Mouse (Mus musculus) neural tube, embryonic 13.5 days (tissue): ENCODE data around the gene Cd247. TPM values are rescaled to one million over a fixed set of nuclear protein-coding genes. Genes with fewer than 3 reads are reported as not detected.
"Not testable (repeated sequence)": the region's sequence is repeated elsewhere in the genome, so short reads cannot be mapped to it uniquely, and the experiment has no call there.

Experiments used
- ATAC-seq: fragments of 200-750 bp; cut with Nextera tagmentation; 2 replicates; pipeline ENCODE4 v1.8.0; 2017; ENCODE audit warnings: low read depth, mild to moderate bottlenecking, moderate TSS enrichment, moderate library complexity
- H3K27ac ChIP-seq: fragments of 300-500 bp; sonication (generic); replicated peaks from 2 replicates; pipeline ENCODE4 v1.5.1; 2015; ENCODE audit warnings: moderate library complexity, mild to moderate bottlenecking, inconsistent platforms
- H3K27me3 ChIP-seq: fragments of 300-500 bp; sonication (generic); 2 replicates; pipeline ENCODE4 v1.6.1; 2015; ENCODE audit warnings: mild to moderate bottlenecking, inconsistent platforms
- H3K36me3 ChIP-seq: fragments of 300-500 bp; sonication (generic); 2 replicates; pipeline ENCODE4 v1.6.1; 2015; ENCODE audit warnings: mild to moderate bottlenecking, inconsistent platforms
- H3K4me1 ChIP-seq: fragments of 300-500 bp; sonication (generic); replicated peaks from 2 replicates; pipeline ENCODE4 v1.6.1; 2015; ENCODE audit warnings: inconsistent platforms
- H3K4me2 ChIP-seq: fragments of 300-500 bp; sonication (generic); 2 replicates; pipeline ENCODE4 v1.6.1; 2015; ENCODE audit warnings: inconsistent platforms, mild to moderate bottlenecking, moderate library complexity
- H3K4me3 ChIP-seq: fragments of 300-500 bp; sonication (generic); 2 replicates; pipeline ENCODE4 v1.5.1; 2015; ENCODE audit warnings: mild to moderate bottlenecking, inconsistent platforms
- H3K9ac ChIP-seq: fragments of 300-500 bp; sonication (generic); 2 replicates; pipeline ENCODE4 v1.6.1; 2015; ENCODE audit warnings: moderate library complexity, mild to moderate bottlenecking, inconsistent platforms
- H3K9me3 ChIP-seq: fragments of 300-500 bp; sonication (generic); 2 replicates; pipeline ENCODE4 v1.6.1; 2016; ENCODE audit warnings: inconsistent platforms
- WGBS: fragments of 180-500 bp; shearing (Covaris S2); methylation state at CpG from one replicate; pipeline ENCODE4 v1.1.7; 2015; 5-methylcytosine and 5-hydroxymethylcytosine counted together
- polyA plus RNA-seq: library from polyadenylated mRNA; unstranded; fragments of >200 nt; fragmentation: Nextera tagmentation; extraction: Ambion mirVana; gene quantifications from 2 replicates; pipeline ENCODE4 v1.2.1, GENCODE M21; 2015

Gene Cd247
- 0.60 and 0.99 TPM in 2 replicates for polyA plus RNA-seq

GRCm38 (mm10) chr1:165788511-165788910 is at the start of gene Cd247:
Cd247 (plus strand) TSS chr1:165788681.
- no peaks in the 10 kb centered on the region for H3K36me3 ChIP-seq
- H3K4me1 ChIP-seq: peaks cover 12% of the 10 kb centered on the region
- no peak within 1 kb of the TSS for H3K9ac ChIP-seq
- no peak within 1 kb of the TSS for H3K4me3 ChIP-seq
- no peak for ATAC-seq
- 77% methylated on average over 8 of the region's 8 CpGs for WGBS
- H3K4me2 ChIP-seq: no peak within 1 kb of the TSS
- no peak within 1 kb of the TSS for H3K27ac ChIP-seq
- H3K9me3 ChIP-seq: no peaks in the 10 kb centered on the region
- H3K27me3 ChIP-seq: peaks cover 54% of the 10 kb centered on the region

GRCm38 (mm10) chr1:165738985-165739384 is 49.5 kb upstream of the Cd247 start:
- no peak for ATAC-seq
- Histone ChIP-seq H3K4me3 (no peak overlapping the region), H3K27ac (no peak overlapping the region), H3K36me3 (no peaks in the 10 kb centered on the region), H3K9ac (no peak overlapping the region), H3K27me3 (no peaks in the 10 kb centered on the region), H3K4me1 (no peaks in the 10 kb centered on the region; the same call in 1 of the 2 replicates), H3K4me2 (no peak overlapping the region), H3K9me3 (no peaks in the 10 kb centered on the region)
- WGBS: 68% methylated on average over 1 of the region's 1 CpGs

DNA sequence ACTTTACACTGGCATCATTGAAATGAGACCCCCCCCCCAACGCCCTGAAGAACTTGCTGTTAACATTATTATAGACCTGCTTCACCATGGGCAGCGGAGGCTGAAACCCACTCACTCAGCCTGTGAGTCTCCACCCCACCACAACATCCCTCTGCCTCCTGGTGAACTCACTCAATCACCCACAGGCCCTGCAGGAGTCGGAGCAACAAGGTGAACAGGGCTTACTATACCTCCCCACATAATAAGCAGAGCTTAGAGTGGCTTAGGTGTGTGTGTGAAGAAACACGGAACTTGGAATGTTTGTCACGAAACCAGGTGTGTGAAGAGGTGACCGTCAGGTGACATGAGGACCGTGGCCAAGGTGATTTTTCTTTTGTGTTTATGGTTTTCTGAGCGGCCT is 46.5 kb upstream of the Cd247 start:
- Histone ChIP-seq H3K4me1 (no peaks in the 10 kb centered on the region), H3K9me3 (no peaks in the 10 kb centered on the region), H3K27ac (no peak overlapping the region), H3K36me3 (no peaks in the 10 kb centered on the region), H3K4me3 (no peak overlapping the region), H3K4me2 (no peak overlapping the region), H3K27me3 (no peaks in the 10 kb centered on the region), H3K9ac (no peak overlapping the region)
- no peak for ATAC-seq
- 91% methylated on average over 8 of the region's 8 CpGs for WGBS

DNA sequence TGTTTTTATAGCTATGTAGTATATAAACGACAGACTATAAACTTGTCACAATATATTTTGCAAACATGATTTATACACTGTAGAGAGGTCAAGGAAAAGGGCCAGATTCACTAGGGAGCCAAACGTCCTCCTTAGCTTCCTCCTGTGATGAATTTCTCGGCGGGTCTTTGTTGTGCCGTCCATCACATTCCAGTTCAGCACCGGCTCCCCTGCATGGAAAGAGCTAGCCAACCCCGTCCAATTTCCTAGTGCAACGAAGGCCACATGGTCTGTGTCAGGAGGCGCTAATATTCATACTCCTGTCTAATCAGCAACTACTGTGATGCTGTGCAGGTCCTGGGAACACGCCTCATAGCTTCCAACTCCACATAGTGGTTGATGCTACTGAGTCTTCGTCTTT is 40.4 kb upstream of the Cd247 start:
- ATAC-seq: no peak; the same call in 1 of the 2 replicates
- H3K4me1 ChIP-seq: no peaks in the 10 kb centered on the region
- H3K27me3 ChIP-seq: no peaks in the 10 kb centered on the region
- no peak overlapping the region for H3K27ac ChIP-seq
- no peak overlapping the region for H3K4me3 ChIP-seq
- H3K9me3 ChIP-seq: no peaks in the 10 kb centered on the region
- H3K4me2 ChIP-seq: no peak overlapping the region
- H3K9ac ChIP-seq: no peak overlapping the region
- 34% methylated on average over 11 of the region's 11 CpGs for WGBS
- H3K36me3 ChIP-seq: no peaks in the 10 kb centered on the region

DNA sequence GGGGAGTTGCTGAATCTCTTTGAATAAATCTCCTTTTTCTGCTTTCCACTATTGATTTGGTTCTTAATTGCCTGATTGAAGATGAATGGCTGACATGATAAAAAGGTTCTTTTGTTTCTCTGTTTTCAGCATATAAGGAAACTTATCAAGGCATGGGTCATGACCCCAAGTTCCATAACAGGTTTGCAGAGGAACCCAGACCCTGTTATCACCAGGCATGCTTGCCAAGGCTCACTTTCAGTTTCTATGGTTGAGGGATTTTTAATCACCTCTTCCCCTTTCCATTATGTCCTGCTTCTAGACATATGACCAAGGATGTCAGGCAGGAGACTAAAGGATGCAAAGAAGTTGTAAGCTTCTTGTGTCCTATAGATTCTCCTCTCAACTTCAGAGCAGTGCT is 37.3 kb upstream of the Cd247 start:
- no peaks in the 10 kb centered on the region for H3K36me3 ChIP-seq
- H3K9ac ChIP-seq: no peak overlapping the region
- no peaks in the 10 kb centered on the region for H3K9me3 ChIP-seq
- no peaks in the 10 kb centered on the region for H3K27me3 ChIP-seq
- H3K4me2 ChIP-seq: no peak overlapping the region
- no peak overlapping the region for H3K27ac ChIP-seq
- no peak for ATAC-seq
- H3K4me3 ChIP-seq: no peak overlapping the region
- no peaks in the 10 kb centered on the region for H3K4me1 ChIP-seq

DNA sequence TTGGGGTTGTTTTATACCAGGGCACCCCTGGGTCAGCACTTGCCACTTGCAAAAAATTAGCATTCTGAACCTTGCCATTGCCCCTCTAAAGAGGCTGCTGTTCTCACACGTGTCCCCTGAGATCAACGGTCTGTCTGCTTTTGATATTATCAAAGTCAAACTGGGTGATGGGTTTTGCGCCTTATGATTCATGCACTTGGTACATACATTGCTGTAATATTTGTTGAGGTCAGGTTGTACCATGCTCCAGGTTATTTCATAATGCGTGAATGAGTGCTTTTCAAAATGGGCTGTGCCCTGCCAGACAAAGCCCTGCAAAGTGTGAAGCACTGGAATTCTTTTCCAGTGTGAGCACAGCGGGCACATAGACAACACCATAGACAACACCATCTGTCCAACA is 36.6 kb upstream of the Cd247 start:
- H3K4me1 ChIP-seq: no peaks in the 10 kb centered on the region
- H3K4me2 ChIP-seq: no peak overlapping the region
- no peak overlapping the region for H3K4me3 ChIP-seq
- no peaks in the 10 kb centered on the region for H3K27me3 ChIP-seq
- no peak overlapping the region for H3K9ac ChIP-seq
- no peak for ATAC-seq
- 83% methylated on average over 5 of the region's 5 CpGs for WGBS
- no peak overlapping the region for H3K27ac ChIP-seq
- H3K9me3 ChIP-seq: no peaks in the 10 kb centered on the region
- H3K36me3 ChIP-seq: no peaks in the 10 kb centered on the region

GRCm38 (mm10) chr1:165754205-165754604 is 34.3 kb upstream of the Cd247 start:
- Histone ChIP-seq H3K9ac (no peak overlapping the region), H3K27me3 (no peaks in the 10 kb centered on the region), H3K4me1 (no peaks in the 10 kb centered on the region), H3K36me3 (no peaks in the 10 kb centered on the region), H3K27ac (no peak overlapping the region), H3K4me3 (no peak overlapping the region), H3K9me3 (no peaks in the 10 kb centered on the region), H3K4me2 (no peak overlapping the region)
- 93% methylated on average over 6 of the region's 6 CpGs for WGBS
- no peak for ATAC-seq

DNA sequence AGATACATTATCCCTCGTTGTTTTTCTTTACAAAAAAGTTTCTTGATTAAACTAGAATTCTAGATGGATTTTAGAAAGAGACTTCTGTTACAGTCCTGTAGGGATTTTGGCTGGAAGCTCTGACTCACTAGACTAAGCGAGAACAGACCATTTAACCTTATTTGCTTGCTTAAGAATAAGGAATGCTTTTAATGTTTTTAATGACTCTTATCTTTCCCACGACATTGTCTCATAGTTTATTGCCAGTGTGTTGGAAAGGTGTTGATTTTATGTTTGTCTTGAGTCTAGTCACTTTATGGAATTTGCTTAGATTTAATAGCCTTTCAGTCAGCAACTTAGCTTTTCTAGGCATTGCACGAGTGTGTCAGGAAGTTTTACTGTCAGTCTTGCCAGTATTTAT is 33.3 kb upstream of the Cd247 start:
- Histone ChIP-seq H3K9ac (no peak overlapping the region), H3K9me3 (no peaks in the 10 kb centered on the region), H3K27me3 (no peaks in the 10 kb centered on the region), H3K4me2 (no peak overlapping the region), H3K4me1 (no peaks in the 10 kb centered on the region), H3K4me3 (no peak overlapping the region), H3K27ac (no peak overlapping the region), H3K36me3 (no peaks in the 10 kb centered on the region)
- 62% methylated on average over 4 of the region's 4 CpGs for WGBS
- ATAC-seq: no peak

- no peak overlapping the region for H3K4me3 ChIP-seq
- WGBS: 86% methylated on average over 3 of the region's 3 CpGs
- ATAC-seq: no peak
- H3K36me3 ChIP-seq: no peaks in the 10 kb centered on the region
- H3K27me3 ChIP-seq: peaks cover 19% of the 10 kb centered on the region
- H3K4me1 ChIP-seq: peaks cover 8% of the 10 kb centered on the region
- H3K27ac ChIP-seq: no peak overlapping the region
- H3K4me2 ChIP-seq: no peak overlapping the region
- H3K9me3 ChIP-seq: no peaks in the 10 kb centered on the region
- H3K9ac ChIP-seq: no peak overlapping the region
Measured at GRCm38 (mm10) chr1:165761522-165762305, 26.8 kb upstream of the Cd247 start.

GRCm38 (mm10) chr1:165762498-165762897 is 26.0 kb upstream of the Cd247 start:
- H3K4me1 ChIP-seq, H3K4me3 ChIP-seq, H3K36me3 ChIP-seq, H3K9ac ChIP-seq, H3K4me2 ChIP-seq, H3K9me3 ChIP-seq, ATAC-seq, H3K27ac ChIP-seq: not testable (repeated sequence)
- WGBS: 70% methylated on average over 2 of the region's 2 CpGs
- peaks cover 26% of the 10 kb centered on the region for H3K27me3 ChIP-seq

- Histone ChIP-seq H3K4me1 (peaks cover 8% of the 10 kb centered on the region), H3K9me3 (no peaks in the 10 kb centered on the region), H3K27me3 (peaks cover 26% of the 10 kb centered on the region), H3K4me2 (peak overlapping the region; percentile 83), H3K4me3 (peak overlapping the region; percentile 82), H3K36me3 (no peaks in the 10 kb centered on the region), H3K27ac (no peak overlapping the region), H3K9ac (no peak overlapping the region)
- WGBS: 31% methylated on average over 14 of the region's 14 CpGs
- peak; percentile 25 for ATAC-seq
Measured at GRCm38 (mm10) chr1:165762914-165763634, 25.4 kb upstream of the Cd247 start.

- WGBS: under 1% methylated on average over 57 of the region's 57 CpGs
- H3K27ac ChIP-seq: peak within 1 kb of the TSS; percentile 56; the same call in 1 of the 2 replicates
Measured at GRCm38 (mm10) chr1:165763635-165764372, 24.7 kb upstream of the Cd247 start, which contains the start of gene Creg1. Creg1 (plus strand) TSS chr1:165763746.

More at GRCm38 (mm10) chr1:165763635-165764372, 24.7 kb upstream of the Cd247 start, which contains the start of gene Creg1:
- Histone ChIP-seq H3K4me3 (peak within 1 kb of the TSS; percentile 82), H3K4me1 (peaks cover 8% of the 10 kb centered on the region), H3K4me2 (peak within 1 kb of the TSS; percentile 83), H3K27me3 (peaks cover 26% of the 10 kb centered on the region), H3K9me3 (no peaks in the 10 kb centered on the region), H3K36me3 (no peaks in the 10 kb centered on the region), H3K9ac (peak within 1 kb of the TSS; percentile 80)
- peak; percentile 99 for ATAC-seq
